27 mouse cellular contexts compared by ENCODE assay signal in genomic region chr11:106959121-106959520, GRCm38 (mm10).
"Had no signal": no experiment of that assay in that cellular context is flagged by ENCODE, and none has a peak within 500 bp of the region (broad histone marks: within the 10 kb centered on the region; RNA-seq: fewer than 3 reads in every experiment).

No protein-coding gene starts in this region.

- H3K36me3 ChIP-seq: embryonic facial prominence, embryonic 10.5 days; embryonic facial prominence, embryonic 12.5 days; embryonic facial prominence, embryonic 13.5 days; embryonic facial prominence, embryonic 15.5 days; forebrain, embryonic 10.5 days; forebrain, embryonic 12.5 days; forebrain, embryonic 15.5 days had no signal

- H3K27ac ChIP-seq: embryonic facial prominence, embryonic 10.5 days; embryonic facial prominence, embryonic 12.5 days; embryonic facial prominence, embryonic 13.5 days; embryonic facial prominence, embryonic 15.5 days; forebrain, embryonic 10.5 days; forebrain, embryonic 12.5 days; forebrain, embryonic 13.5 days; forebrain, embryonic 15.5 days had no signal

- H3K27me3 ChIP-seq: embryonic facial prominence, embryonic 12.5 days; embryonic facial prominence, embryonic 13.5 days; embryonic facial prominence, embryonic 15.5 days; forebrain, embryonic 12.5 days; forebrain, embryonic 13.5 days; forebrain, embryonic 15.5 days had no signal

- H3K4me3 ChIP-seq: embryonic facial prominence, embryonic 10.5 days; embryonic facial prominence, embryonic 12.5 days; embryonic facial prominence, embryonic 13.5 days; embryonic facial prominence, embryonic 15.5 days; erythroblast, embryonic 14.5 days; forebrain, embryonic 10.5 days; forebrain, embryonic 12.5 days; forebrain, embryonic 13.5 days; forebrain, embryonic 15.5 days; gastrocnemius, adult 2 months had no signal

- DNase-seq: cerebellum, adult 18-20 months; cerebellum, adult 2 months; cerebellum, adult 8-10 months; cerebellum, adult 9-10 months; cerebellum, adult 9-11 months; cerebellum, postnatal 10 days; cerebellum, postnatal 14 days; cerebellum, postnatal 25 days; cerebellum, postnatal 36 days; embryo, embryonic 11 days; forebrain, postnatal 0 days; gastrocnemius, adult 2 months; gastrocnemius, postnatal 10 days; gastrocnemius, postnatal 14 days; gastrocnemius, postnatal 25 days; gastrocnemius, postnatal 36 days had no signal

- H3K9me3 ChIP-seq: embryonic facial prominence, embryonic 10.5 days; embryonic facial prominence, embryonic 12.5 days; embryonic facial prominence, embryonic 13.5 days; embryonic facial prominence, embryonic 15.5 days; forebrain, embryonic 10.5 days; forebrain, embryonic 12.5 days; forebrain, embryonic 13.5 days; forebrain, embryonic 15.5 days had no signal

- H3K9ac ChIP-seq: embryonic facial prominence, embryonic 12.5 days; embryonic facial prominence, embryonic 13.5 days; embryonic facial prominence, embryonic 15.5 days; forebrain, embryonic 12.5 days; forebrain, embryonic 13.5 days; forebrain, embryonic 15.5 days; forebrain, postnatal 0 days had no signal

- H3K4me1 ChIP-seq: forebrain, embryonic 12.5 days; forebrain, embryonic 13.5 days; forebrain, embryonic 15.5 days had no signal

- ATAC-seq: forebrain, embryonic 13.5 days; forebrain, embryonic 14.5 days; forebrain, embryonic 15.5 days; forebrain, embryonic 16.5 days; forebrain, postnatal 0 days had no signal

- H3K4me2 ChIP-seq: embryonic facial prominence, embryonic 12.5 days; embryonic facial prominence, embryonic 13.5 days; embryonic facial prominence, embryonic 15.5 days; forebrain, embryonic 12.5 days; forebrain, embryonic 13.5 days; forebrain, embryonic 15.5 days had no signal
